Mouse (Mus musculus): Measurements from ENCODE around the gene Stard13. TPM values are rescaled to one million over a fixed set of nuclear protein-coding genes. Genes with fewer than 3 reads are reported as not detected.

The Stard13 gene
- total RNA-seq (2015) (not detected in 2 replicates), total RNA-seq (2017) (not detected in 2 replicates)

DNA sequence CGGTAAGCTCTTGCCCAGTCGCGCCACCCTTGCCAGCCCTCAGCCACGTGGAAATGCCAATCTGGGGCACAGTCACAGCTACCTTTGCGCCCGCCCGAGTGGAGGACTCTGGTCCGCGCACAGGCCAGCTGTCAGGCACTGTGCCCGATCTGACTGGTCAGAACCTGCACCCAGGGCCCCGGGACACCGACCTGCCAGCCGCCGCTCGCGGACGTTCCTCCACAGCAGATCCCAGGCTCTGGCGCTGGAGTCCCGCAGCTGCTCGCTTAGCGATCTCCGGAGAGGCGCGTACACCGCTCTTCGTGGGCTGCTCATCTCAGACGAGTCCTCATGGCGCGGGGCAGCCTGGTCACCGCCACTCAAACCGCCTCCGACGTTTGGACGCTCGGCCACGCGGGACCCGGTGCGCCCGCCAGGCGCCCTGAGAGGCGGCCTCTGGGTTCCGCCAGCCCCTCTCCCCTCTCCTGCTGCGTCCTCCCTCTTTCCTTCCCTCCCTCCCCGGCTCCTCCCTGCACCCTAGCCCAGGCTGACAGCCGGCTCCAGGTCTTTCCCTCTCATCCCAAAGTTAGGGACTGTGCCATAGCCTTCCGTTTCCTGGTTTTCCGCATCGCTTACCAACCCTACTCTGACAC lies at the start of gene Stard13:
Gene Stard13, minus strand, starts transcription at position 437 of the 632 bp plus-strand sequence.
- ATAC-seq (replicated peaks; ENCODE audit: poor library complexity), result peak; percentile 51

DNA sequence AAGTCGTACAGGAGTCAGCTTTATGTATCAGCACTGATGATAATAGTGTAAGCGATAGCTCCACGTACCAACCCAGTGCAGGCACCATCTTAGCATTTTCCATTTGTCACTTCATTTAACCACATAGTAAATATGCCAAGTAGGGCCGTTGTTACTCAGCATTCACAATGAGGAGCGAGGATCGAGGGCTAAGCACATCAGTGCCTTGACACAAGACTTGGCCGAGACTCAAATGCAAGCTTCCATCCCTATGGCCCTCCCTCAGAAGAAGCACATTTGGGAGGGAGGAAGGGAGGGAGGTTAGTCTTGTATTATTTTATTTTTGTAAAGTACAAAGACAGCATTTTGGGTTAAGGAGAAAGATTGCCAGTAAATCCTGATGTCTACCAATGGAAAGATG lies 45.9 kb upstream of the Stard13 start:
- no peak for ATAC-seq (replicated peaks; ENCODE audit: poor library complexity)

DNA sequence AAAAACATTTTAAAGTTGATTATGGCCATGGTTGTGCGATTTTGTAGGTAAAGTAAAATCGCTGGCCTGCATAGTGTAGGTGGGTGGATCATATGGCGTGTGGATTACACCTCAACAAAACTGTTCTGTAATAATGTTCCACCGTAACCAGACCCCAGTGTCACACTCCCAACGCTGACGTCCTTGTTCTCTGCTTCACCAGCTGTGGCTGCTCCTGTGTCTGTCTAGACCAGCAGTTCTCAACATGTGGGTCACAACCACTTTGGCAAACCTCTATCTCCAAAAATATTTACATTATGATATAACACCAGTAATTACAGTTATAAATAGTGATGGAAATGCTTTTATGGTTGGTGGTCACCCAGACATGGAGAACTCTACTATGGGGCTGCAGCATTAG lies 44.3 kb upstream of the Stard13 start:
- ATAC-seq (replicated peaks; ENCODE audit: poor library complexity), result no peak

DNA sequence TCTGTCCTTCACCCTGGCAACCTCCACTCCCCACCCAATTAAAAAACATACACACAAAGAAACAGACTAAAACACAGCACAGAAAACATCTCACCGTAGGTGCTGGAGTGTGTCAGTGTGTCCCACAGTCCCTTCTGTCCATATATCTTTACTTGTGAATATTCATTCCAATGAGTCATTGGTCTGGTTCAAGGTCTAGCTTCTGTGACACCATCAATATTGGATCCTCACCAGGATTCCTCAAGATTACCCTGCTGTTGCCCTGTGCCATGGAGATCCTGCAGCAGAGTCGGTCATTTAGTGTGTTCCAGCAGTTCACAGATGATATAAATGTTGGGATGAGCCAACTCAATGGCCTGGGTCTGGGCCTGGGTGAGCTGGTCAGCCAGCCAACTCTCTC lies 42.4 kb upstream of the Stard13 start:
- ATAC-seq (replicated peaks; ENCODE audit: poor library complexity), result no peak

DNA sequence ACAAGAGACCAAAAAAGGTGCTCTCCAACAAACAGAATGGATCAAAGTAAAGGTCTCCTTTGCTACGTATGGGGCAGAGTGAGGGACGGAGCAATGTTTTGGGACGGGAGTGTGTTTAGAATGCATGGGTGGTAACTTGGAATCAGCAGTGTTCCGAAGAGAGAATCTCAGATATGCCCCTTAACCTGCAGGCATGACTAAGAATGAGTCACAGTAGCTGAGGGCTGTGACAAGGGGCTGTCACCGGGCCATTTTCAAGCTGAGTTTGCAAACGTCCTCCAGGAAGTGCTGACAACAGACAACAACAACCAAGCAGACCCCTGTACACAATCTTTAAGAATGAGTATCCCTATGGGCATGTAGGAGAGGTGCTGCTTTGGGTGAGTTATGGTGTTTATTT lies 40.6 kb upstream of the Stard13 start:
- ATAC-seq (replicated peaks; ENCODE audit: poor library complexity), result no peak

DNA sequence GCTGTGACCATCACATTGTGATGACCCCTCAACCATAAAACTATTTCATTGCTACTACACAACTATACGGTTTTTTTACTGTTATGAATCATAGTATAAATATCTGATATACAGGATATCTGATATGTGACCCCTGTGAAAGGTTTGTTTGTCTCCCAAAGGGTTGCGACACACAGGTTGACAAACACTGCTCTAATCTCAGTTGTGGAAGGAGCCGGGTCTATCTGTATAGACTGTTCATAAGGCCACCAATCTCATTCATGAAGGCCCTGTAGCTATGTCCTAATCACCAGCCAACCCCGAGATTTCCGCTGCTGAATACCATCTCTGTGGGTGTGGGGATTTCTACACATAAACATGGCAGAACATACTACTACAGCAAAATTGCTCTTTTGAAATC lies 37.2 kb upstream of the Stard13 start:
- ATAC-seq (replicated peaks; ENCODE audit: poor library complexity), result no peak

DNA sequence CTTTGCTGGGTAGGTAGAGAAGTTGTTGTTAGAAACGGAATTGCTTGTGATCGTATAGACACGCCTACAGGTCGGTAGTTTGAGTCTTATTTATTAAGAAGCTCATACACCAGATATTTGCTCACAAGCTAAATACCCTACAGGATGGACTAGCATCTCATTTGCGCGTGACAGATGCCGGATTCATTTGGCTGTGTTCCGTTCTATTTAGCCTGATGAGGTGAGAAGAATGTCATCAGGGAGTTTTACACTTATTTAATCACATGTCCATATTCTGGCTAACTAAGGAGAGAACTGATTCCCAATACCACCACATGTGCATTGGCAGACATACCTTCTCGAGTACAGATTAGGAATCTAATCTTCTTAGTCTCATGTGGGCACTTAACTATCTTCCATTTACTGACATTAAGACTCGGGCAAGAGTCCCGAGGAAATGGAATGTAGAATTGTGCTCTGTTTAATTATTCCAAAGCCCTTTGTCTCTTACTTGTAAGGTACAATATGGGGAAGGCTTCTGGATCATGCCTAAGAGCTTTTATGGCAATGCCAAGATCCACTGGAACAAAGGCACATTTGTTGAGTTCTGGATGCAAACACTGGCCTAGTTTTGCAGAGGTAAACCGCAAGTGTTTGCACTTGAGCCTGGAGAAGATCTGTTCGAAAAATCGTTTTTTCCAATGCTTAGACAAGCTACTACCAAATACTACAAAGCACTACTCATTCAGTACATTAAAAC lies 33.4 kb upstream of the Stard13 start:
- ATAC-seq (replicated peaks; ENCODE audit: poor library complexity), result no peak

DNA sequence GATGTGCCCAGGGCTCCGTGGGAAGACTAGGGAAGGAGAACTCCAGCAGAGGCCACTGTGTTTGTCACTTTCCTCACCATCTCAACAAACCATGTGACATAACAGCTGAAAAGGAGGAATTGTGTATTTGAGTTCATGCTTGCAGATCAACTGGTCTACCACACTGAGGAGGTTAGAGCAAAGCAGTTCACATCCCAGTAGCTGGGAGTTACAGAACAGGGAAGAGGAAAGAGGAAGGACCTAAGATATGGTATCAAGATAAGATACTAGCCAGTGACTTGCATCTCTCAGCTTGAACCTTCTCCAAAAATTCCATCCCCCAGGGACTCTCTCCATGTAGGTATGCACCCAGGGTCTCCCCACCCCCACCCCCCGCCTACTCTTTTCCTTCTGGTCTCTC lies 27.9 kb upstream of the Stard13 start:
- ATAC-seq (replicated peaks; ENCODE audit: poor library complexity), result peak; percentile 79

DNA sequence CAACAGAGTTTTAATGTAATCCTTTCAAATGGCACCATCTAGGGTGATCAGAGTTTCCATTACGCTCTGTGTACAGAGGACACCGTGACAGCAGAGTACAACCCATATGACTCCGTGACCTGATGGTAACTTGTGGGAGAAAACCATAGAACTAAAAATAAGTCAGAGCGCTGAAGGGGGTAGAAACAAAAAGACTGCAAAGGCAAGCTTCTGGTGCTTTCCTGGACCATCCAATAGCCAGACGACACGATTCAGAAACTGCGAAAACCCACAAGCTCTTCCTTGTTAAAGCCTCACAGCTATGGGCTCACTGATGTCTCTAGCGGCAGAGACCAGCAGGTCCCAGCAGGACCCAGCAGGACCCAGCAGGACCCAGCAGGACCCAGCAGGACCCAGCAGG lies 18.6 kb upstream of the Stard13 start:
- ATAC-seq (replicated peaks; ENCODE audit: poor library complexity), result no peak

DNA sequence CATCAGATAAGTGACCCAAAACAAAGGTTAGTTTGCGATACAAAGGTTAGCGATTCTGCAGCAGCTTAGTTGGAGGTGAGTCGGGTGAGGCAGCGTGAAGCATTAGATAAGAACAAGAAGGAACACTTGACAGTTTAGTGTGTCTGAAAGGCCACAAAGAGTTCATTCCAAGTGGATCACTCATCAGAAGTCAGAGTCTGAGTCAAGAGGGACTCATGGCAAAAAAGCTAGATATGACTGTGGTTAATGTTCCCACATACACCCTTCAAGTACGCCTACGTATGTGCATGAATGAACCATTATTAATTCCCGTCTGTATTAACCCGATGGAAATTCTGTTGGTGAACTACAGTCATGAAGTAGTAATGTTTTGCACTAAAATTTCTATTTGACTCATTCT lies 18.0 kb upstream of the Stard13 start:
- ATAC-seq (replicated peaks; ENCODE audit: poor library complexity), result no peak

DNA sequence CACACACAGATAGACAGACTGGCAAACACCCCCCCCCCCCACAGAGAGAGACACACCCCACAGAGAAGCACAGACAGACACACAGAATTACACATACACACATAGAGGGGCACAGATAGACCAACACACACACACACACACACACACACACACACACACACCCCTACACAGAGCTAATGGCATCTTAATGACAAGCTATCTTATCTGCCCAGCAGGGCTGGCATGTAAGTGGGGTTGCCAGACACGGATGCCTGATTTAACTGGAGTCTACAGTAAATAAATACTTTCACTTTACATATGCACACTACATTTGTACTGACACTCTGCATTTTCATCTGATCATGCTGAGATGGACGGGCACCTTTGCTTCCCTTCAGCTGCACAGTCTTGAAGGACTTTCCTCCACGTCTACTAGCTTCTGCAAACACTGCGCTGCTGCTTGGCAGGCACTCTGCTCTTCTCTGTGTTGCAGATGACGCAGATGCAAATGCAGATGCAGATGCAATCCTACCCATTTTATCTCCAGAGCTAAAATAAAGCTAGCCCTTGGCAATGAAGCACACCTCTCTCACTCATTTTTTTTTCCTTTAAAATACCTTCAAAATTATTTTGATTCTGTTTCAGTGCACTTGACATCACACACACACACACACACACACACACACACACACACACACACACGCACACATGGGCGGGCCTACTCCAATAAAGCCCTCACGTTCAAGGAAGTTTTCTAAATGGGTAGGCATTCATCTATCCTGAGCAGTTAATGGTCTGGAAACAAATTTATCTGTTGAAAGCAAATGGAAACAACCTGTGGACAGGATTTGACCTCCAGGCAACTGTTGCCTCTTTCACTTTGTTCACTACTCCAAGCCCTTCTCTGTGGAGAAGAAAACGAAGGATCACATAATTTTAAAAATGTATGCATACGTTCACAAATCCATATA lies 15.3 kb upstream of the Stard13 start:
- ATAC-seq (replicated peaks; ENCODE audit: poor library complexity), result peak; percentile 70

DNA sequence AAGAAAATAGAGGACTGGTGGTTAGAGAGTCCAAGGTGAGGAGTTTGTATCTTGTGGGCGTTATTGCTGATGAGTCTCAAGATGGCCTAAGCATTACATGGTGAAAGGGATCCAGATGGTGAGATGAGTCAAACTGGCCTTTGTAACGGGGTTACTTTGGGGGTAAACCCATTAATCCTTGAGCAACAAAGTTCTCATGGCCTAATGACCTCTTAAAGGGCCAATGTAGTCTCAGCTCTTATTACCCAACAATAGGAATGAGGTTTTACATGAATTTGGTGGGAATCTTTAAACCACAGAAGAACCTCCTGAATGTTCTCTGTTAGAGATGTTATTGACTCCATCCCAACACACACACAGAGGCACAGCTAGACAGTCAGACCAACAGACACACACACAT lies 14.4 kb upstream of the Stard13 start:
- no peak for ATAC-seq (replicated peaks; ENCODE audit: poor library complexity)

DNA sequence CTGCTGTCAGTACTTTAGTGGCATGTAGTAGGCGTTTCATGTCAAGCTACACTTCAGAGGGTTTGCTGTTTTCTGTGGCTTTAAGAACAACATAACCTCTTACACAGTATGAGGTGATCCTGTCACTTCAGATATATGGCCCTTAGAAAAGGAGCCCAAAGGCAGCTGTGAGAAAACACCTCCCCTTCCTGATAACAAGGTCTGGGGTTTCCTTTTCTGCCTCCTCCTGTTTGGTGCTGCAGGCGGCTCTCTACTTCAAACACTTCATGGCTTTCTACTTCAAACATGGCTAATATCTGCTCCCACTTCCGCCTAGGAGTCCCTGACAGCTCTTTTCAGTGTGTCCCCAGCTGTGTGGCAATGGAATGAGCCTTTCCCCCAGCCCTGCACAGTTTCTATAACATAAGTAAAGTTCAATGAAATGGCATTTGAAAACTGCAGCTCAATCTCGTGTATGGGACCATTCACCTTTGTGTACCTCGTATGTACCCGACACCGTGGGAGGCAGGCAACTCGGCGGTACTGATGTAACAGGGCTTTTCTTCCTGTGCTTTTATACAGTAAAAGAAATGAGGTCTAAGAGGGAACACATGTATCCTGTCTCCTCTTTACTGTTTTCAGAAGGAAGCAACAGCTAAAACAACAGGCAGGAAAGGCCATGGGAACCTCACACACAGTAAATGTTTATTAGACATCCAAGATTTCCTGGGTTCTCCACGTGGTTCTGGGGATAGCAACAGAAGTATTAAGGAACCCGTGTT lies 13.7 kb upstream of the Stard13 start:
- ATAC-seq (replicated peaks; ENCODE audit: poor library complexity), result peak; percentile 55

DNA sequence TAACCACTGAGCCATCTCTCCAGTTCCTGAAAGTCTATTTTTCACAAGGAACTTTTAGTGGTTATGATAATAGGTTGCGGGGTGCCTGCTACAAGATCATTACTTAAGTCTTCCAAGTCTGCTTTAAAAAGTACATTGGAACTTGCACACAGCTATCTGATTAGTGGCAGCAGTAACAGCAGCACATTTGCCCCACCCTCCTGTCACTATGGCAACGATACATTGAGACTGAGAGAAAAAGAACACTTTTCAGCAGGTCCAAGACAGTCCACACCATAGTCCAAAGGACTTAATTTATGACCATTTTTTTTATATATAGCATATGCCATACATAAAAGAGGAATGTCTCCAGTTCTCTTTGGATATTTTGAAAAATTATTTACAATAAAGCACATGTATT lies 12.7 kb upstream of the Stard13 start:
- ATAC-seq (replicated peaks; ENCODE audit: poor library complexity), result peak; percentile 59

DNA sequence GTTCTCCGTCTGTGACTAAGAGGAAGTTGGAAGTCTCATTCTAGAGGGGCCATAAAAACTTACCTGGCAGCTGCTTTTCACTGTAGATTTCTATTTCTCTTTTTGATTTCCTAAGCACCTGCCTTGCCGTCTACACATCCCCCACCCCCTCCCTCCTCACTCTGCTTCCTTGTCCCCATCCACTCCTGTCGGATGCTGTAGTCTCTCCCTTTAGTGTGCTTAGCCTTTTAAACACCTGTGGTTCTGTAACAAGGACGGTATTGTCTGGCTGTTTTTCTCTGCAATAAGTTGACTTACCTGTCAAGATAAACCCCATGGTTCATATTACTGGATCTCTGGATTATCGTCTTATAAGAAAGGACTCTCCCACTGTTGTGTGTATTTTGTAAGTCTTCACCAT lies 11.9 kb upstream of the Stard13 start:
- no peak for ATAC-seq (replicated peaks; ENCODE audit: poor library complexity)

DNA sequence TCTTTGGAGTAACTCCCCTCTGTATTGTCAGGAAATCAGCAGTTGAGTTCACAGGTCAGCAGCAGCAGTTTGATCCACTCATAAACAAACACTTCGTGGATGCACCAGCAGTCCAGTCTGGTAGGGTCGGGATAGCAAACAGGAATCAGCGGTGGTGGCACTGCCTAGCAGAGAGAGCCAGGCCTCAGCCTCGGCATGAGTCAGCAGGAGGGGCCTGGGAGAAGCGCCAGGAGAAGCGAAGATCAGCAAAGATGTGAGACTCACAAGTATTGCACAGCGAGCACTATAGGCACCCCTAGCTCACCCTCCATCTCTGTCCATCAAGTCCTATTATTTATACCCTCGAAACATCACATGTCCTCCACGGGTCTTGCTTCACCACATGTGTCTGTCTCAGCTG lies 5.1 kb upstream of the Stard13 start:
- ATAC-seq (replicated peaks; ENCODE audit: poor library complexity), result no peak

DNA sequence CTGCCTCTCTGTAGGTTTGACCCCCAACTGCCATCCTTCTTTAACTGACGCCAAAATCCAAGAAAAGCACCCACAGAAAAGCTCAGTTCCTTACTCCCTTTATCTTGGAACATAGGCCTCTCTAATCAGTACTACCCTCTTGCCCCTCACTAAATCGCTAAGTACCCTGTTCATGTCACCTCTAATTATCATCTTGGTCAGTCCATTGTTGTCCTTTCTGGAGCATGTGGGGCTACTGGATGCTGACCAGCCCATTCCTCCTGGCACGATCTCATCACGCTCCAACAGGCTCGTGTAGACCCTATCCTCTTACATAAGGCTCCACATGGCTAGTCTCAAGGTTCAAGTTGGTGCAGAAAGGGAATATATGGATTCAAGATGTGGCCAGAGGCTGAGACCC lies 2.8 kb upstream of the Stard13 start:
- ATAC-seq (replicated peaks; ENCODE audit: poor library complexity), result no peak

DNA sequence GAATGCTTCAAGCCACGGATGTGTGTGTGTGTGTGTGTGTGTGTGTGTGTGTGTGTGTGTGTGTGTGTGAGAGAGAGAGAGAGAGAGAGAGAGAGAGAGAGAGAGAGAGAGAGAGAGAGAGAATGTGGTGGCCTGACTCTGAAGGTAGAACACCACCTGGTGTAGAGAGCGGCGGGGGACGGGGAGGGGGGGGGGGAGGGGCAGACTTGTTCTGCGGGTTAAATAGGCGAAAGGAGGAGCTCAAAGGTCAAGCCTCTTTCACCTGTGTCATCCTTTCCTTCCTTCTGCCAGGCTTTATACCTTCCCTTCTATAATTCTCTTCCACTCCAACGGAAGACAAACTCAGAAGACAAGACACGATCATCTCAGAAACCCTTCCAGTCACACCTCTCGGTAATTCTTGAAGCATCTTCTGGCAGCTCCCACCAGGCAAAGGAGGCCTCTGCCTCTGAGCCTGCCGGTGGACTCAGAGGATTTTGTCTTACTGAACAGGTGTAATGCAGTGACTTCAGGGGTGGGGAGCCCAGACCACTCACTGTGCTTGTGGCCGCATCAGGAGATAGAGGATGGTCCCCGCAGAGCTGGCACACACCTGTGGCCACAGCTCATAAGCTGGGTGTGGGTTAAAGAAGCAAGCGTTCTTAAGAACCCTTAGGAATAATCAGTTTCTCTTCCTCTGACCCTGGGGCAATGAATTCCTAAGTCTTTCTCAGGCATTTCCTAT lies 898 bp downstream of the Stard13 start:
- ATAC-seq (replicated peaks; ENCODE audit: poor library complexity), result peak; percentile 9; the same call in 1 of the 2 replicates

DNA sequence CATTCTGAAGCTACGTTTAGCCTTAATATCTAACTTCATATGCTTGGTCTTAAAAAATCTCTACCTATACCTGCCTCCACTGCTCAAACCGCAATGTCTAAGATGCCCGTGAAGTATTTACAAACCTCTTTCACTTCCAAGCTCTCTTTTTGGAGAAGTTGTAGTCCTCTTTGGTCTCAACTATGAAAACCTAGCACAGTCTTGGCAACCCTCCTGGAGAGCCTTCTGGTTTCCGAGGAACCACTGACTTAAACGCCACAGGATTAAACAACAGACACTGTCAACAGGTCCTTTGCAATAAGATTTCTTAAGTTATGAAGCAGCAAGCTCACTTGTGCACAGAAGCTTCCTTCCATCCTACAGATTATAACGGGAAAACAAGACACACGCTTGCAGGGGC lies 1.8 kb downstream of the Stard13 start:
- ATAC-seq (replicated peaks; ENCODE audit: poor library complexity), result no peak

DNA sequence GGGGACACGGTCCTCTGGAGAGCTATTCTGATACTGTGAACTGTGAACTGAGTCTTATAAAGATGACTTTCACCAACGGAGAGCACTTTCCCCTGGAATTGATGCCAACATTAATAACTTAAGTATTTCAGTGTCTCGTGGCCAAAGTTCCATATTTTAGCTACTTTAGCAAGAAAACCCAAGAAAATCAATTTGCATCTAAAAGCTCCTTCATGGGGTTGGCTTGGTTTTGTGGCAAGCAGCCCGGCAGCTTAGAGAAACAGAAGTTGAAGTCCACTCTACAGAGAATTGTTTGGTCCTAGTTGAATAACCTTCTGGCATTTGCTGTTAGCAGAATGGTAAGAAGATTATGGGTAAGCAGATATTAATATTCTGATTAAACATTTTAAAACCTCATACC lies 2.2 kb downstream of the Stard13 start:
- ATAC-seq (replicated peaks; ENCODE audit: poor library complexity), result no peak

Measured in megakaryocyte progenitor cell, adult 5-6 weeks (primary cell).